Mouse (Mus musculus) left cerebral cortex, postnatal 4 days (tissue): ENCODE results near the gene Gm10837. TPM values are rescaled to one million over a fixed set of nuclear protein-coding genes. Genes with fewer than 3 reads are reported as not detected.
"Not testable (repeated sequence)": the region's sequence is repeated elsewhere in the genome, so short reads cannot be mapped to it uniquely, and the experiment has no call there.

Experiments
- DNase-seq: peaks from one replicate; pipeline ENCODE4 v3.0.0-alpha.2; 2022
- intact Hi-C: fragments of 180-260 bp; cut with DNase I; formaldehyde crosslinking; loops from one replicate; pipeline ENCODE4 v1.15.1; 2025
- total RNA-seq, 2 experiments: library from RNA; stranded (reverse); gene quantifications; 2 replicates each; pipeline ENCODE4 v1.2.3; 2021

The Gm10837 gene
- total RNA-seq, 2 experiments from 2014 or later: 0.40 TPM; not detected in 1

GRCm38 (mm10) chr14:122463734-122464341 lies 26.5 kb upstream of the Gm10837 start:
- peak; percentile 61 for DNase-seq
- intact Hi-C loops: not testable (repeated sequence)

DNA sequence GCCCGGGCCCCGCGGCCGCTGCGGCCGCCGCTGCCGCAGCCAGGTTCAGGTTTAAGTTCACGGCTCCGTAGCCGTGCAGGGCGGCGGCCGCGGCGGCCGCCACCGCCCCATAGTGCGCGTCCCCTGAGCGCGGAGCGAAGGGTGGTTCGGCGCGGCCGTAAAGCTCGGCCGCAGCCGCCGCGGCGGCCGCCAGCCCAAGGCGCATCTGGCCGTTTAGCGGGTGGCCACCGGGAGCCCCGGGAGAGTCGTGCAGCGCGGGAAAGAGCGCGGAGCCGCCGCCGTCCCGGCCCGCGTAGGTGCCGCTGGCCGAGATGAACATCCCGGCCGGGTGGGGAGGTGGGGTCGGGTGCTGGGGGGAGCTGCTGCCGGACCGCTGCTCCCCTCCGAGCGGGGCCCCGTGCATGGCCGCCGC lies 26.0 kb upstream of the Gm10837 start:
- DNase-seq: no peak
- intact Hi-C loops: no loop called here

- DNase-seq: peak; percentile 97
- intact Hi-C loops: no loop called here
These were observed 25.3 kb upstream of the Gm10837 start, which contains the start of gene Zic5 for GRCm38 (mm10) chr14:122464763-122465741. Zic5 (minus strand) TSS chr14:122465677.

GRCm38 (mm10) chr14:122465931-122466490 lies 24.4 kb upstream of the Gm10837 start:
- intact Hi-C loops: no loop called here

DNA sequence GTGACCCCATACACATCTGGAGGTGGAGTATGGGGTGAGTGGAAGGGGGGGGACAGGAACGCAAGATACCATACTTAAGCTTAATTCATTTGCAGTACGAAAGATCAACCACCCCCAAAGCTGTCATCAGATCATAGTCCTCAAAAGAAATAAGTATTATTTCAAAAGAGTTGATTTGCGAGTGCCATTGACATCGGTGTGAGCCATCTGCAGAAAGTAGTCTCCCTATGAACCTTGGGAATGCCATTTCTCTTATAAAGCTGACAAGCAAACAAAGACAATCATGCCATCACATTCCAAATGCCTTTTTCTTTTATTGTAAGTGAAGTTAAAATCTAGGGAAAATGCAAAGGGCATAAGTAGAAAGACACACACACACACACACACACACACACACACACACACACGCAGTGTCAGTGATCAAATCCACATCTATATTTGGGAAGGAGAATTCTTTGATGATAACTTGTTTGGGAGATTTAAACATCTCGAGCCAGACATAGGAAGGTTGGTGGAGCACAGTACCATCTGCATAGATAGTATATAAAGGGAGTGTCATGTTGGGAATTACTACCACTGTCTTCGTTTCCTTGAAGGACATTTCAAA lies 23.5 kb upstream of the Gm10837 start:
- DNase-seq: no peak
- intact Hi-C loops: no loop called here

More at GRCm38 (mm10) chr14:122465931-122466490, 24.4 kb upstream of the Gm10837 start:
- DNase-seq: no peak

DNA sequence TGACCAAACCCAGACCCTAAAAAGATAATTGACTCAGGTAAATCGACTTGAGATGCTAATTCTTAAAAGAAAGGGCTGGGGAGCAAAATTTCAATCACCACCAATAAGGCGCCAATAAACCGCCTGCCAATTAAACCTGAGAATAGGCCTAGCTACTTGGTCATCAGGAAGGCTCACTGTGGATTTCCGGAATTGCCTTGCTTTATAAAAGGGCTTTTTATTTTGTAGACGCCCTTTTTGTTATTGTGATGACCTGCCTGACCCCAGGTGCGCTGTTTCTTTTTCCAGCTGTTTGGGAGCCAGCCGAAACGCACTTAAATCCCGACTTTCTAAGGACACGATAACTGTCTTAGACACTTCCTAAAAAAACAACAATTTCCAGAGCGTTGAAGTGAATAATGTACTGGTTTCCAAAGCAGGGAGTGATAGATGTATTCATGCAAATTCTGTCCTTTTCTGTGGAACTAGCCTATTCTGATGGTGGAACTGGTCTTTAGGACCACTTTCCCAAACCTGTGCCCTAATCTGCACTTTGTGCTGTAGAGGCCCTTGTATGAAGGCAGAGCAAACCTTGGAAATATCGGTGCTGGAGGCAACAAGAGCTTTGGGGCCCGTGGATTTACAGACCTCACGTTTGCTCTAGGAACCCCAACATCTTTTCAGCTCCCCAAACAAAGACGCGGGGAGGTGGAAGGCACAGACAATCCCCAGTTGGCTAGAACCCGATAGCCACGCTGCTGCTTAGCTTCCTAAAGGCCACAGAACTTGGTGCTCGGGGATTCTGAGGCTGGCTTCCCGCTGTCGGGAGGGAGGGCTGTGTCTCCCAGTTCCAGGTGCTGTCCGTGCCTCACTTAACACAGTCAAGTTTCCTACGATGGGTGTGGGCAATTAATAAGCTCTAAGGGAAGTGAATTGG lies 22.2 kb upstream of the Gm10837 start:
- DNase-seq: peak; percentile 61
- intact Hi-C loops: no loop called here

DNA sequence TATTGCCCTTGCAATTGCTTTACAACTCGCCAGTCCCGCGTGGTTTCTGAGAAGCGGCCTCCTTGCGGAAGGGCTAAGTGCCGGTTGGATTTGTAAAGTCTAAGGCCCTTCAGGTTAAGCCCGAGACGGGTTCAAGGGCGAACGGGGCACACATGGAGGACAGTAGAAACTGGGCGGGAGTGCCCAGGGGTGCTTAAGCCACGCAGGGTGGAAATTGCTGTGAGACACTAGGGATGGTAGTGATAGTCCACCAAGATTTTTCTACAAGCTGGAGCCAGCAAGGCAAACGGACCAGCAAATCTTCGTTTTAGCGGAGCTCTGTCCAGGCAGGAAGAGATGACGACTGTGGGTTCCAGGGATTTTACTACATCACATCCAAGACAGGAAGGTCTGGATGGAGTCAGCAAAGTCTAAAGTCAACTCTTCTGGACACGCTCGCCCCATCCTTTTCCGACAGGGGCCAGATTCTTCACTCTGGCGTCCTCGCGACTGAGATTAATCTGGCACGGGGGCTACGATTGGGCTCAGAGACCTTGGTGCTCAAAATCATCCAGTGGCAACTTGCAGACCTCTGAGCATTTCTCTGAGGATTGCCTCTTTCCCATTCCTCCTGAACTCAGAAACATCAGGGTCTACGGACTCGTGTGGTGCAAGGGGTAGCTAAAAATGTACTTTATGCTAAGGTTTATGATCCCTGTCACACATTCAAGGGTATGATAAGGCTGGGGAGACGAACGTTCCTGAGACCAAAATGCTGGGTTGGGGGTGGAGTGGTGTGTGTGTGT lies 21.2 kb upstream of the Gm10837 start:
- intact Hi-C loops: no loop called here
- DNase-seq: peak; percentile 52

DNA sequence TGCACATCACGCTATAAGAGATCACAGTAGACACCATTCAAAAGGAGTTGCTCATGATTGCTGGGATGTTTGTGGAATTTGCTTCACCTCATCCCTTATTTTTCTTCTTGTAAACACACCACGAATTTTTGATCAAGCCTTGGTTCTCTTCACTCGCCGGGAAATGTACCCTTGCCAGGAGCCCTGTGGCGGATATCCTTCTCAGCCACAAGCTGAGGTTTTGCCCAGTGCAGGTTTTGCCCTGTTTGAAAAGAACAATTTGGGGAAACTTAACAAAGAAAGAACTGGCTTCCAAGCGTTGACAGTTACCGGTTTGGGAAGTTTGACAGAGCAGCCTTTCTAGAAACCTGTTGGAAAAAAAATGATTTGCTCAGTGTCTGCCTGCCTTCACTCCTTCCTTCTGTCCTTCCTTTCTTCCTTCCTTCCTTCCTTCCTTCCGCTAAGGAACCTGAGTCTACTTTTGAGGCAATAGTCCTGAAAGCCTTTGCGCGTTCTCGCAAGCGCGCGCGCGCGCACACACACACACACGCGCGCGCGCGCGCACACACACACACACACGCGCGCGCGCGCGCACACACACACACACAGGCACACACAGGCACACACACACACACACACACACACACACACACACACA lies 18.8 kb upstream of the Gm10837 start:
- intact Hi-C loops: no loop called here
- DNase-seq: peak; percentile 83

GRCm38 (mm10) chr14:122472161-122472560 lies 18.2 kb upstream of the Gm10837 start:
- DNase-seq: peak; percentile 59
- intact Hi-C loops: no loop called here

DNA sequence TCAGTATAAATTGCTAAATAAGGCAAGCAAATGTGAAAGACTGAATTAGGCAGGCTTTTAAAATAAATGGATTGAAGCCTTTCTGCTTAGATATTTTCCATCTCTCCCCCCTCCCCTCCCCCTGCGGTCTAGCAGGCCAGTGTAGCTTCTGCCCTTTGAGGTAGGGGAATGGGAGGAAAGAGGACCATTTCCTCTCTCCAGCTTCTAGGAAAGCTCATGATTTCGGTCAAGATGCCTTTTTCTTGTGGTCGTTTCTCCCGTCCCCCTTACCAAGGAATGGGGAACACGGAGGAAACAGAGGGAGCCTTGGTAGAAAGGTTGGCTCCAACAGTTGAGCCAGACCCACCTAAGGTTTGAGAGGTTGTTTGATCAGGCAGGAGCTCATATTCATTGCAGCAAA lies 17.7 kb upstream of the Gm10837 start:
- intact Hi-C loops: no loop called here
- DNase-seq: no peak

- intact Hi-C loops: no loop called here
- DNase-seq: peak; percentile 61
These were observed 17.1 kb upstream of the Gm10837 start for GRCm38 (mm10) chr14:122473211-122473751.

DNA sequence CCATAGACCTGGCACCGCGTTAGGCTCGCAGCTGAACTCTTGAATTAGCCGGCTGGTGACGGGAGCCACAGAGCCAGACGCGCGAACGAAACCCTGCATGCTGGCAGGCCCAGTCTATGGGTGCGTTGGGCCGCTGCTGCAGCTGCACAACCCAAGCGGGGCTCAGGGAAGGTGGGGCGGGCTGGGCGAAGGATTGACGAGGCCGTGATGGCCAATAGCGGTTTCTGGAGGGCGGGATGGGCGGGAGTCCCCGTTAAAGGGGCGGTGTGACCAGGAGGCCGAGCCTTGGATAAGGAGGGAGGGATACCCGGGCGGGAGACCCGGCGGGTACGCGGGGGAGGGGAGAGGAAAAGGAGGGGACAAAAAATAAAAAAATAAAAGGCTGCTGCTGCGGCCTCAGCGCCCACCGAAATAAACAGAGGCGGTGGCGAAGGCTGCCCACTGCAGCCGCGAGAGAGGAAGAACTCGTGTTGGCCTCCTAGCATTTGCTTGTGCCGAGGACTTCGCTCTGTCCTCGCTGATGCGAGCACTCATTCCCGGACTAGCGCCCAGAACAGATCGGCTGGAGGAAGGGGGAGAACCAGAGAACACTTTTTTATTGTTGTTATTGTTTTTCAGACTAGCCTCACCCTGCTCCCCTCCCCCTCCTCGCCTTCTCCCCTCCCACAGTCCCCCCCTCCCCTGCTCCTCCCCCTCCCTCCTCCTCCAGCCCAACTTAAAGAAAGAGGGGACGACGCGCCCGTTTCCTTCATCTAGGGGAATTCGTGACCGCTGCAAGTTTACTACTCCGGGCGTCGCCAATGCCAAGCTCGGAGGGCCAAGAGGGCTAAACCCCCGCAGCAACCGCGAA lies 16.1 kb upstream of the Gm10837 start:
- intact Hi-C loops: no loop called here
- peak; percentile 95 for DNase-seq

DNA sequence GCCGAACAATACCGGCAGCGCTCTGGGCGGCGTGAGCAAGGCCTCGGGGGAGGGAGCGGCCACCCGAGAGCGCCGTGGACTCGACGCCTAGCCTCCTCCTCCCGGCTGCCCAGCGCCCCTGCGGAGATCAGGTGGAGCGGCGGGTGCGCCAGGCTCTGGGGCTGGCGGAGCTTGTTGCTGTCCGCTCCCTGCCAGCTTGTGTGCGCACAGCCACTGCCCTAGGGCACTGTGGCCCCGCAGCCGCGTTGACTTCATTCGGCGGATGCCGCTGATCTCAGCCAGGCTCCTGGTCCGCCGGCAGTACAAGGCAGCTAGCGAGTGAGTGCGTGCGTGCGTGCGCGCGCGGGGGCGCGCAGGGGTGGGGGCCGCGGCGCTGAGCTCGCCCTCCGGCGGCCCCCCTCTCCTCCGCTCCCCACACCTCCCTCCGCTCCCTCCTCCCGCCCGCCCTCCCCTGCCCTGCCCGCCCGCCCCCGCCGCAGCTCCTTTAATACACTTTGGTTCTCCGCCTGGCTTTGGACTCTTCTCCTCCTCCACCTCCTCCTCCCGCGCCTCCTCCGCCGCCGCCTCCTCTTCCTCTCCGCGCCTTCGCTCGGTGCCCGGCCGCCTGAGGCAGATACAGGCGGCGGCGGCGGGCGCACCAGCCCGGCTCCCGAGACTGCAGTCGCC lies 15.4 kb upstream of the Gm10837 start, which contains the start of gene Zic2:
Gene Zic2, plus strand, starts transcription at position 545 of the 666 bp plus-strand sequence.
- peak; percentile 93 for DNase-seq
- intact Hi-C loops: loop anchor here (5.0 kb wide), 1 partner anchor 248 kb away; no protein-coding TSS in a partner anchor

DNA sequence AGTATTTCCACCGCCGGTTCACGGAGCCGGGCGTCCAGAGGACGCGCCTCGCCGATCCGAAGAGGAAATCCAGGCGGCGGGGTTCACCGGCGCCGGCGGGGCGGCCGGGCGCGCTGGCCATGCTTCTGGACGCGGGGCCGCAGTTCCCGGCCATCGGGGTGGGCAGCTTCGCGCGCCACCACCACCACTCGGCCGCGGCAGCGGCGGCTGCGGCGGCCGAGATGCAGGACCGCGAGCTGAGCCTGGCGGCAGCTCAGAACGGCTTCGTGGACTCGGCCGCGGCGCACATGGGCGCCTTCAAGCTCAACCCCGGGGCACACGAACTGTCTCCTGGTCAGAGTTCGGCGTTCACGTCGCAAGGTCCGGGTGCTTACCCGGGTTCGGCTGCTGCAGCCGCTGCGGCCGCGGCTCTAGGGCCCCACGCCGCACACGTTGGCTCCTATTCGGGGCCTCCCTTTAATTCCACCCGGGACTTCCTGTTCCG lies 14.8 kb upstream of the Gm10837 start:
- DNase-seq: peak; percentile 30
- intact Hi-C loops: loop anchor here (5.0 kb wide), 1 partner anchor 248 kb away; no protein-coding TSS in a partner anchor

DNA sequence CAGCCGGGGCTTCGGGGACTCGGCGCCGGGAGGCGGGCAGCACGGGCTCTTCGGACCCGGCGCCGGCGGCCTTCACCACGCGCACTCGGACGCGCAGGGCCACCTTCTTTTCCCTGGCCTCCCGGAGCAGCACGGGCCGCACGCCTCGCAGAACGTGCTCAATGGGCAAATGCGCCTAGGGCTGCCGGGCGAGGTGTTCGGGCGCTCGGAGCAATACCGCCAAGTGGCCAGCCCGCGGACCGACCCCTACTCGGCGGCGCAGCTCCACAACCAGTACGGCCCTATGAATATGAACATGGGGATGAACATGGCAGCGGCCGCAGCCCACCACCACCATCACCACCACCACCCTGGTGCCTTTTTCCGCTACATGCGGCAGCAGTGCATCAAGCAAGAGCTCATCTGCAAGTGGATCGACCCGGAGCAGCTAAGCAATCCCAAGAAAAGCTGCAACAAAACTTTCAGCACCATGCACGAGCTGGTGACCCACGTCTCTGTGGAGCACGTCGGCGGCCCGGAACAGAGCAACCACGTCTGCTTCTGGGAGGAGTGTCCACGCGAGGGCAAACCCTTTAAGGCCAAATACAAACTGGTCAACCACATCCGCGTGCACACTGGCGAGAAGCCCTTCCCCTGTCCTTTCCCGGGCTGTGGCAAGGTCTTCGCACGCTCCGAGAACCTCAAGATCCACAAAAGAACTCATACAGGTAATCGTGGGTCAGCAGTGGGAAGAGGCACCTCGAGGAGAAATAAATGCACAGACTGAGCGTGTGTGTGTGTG lies 14.2 kb upstream of the Gm10837 start:
- peak; percentile 37 for DNase-seq
- intact Hi-C loops: loop anchor here (5.0 kb wide), 1 partner anchor 249 kb away; no protein-coding TSS in a partner anchor

DNA sequence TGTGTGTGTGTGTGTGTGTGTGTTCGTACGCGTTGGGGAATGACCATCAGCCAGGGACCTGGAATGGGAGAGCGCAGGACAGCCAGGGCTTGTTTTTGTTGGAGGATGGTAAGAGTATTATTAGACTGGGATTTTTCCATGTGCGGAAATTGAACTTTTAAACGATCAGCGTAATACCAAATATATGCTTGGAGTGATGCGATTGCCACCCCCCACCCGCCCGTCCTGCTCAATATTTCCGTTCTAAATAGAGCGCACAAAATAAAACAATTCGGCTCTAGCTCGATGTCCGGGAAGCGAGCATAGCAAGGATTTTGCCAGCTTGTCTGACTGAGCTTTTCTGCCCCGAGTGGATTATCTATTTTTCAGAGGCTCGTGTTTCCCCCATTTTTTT lies 13.6 kb upstream of the Gm10837 start:
- DNase-seq: no peak
- intact Hi-C loops: loop anchor here (5.0 kb wide), 1 partner anchor 250 kb away; no protein-coding TSS in a partner anchor
